Mouse (Mus musculus): ENCODE results near the gene A730061H03Rik. TPM values are rescaled to one million over a fixed set of nuclear protein-coding genes. Genes with fewer than 3 reads are reported as not detected.

The A730061H03Rik gene
- polyA plus RNA-seq, 1 experiment from 2014 or later: 1.2 TPM

GRCm38 (mm10) chr14:55576376-55576775 is 16.2 kb upstream of the A730061H03Rik start:
- ATAC-seq (ENCODE audit: insufficient number of reproducible peaks, insufficient read depth, low FRiP score, low read depth): no peak
- H3K27ac ChIP-seq (ENCODE audit: low read length): no peak overlapping the region

DNA sequence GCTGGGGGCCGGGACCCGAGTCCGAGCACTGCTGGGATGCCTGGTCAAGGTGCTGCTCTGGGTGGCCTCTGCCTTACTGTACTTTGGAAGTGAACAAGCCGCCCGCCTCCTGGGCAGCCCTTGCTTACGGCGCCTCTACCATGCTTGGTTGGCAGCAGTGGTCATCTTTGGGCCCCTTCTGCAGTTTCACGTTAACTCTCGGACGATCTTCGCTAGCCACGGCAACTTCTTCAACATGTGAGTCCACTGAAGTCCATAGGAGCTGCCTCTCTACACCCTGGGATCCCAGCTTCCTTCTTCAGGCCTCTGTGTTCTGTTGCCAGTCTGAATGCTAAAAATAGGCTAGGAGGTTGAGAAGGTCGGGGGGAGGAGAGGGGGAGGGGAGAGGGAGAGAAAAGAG is 15.5 kb upstream of the A730061H03Rik start:
- peaks cover 4% of the 10 kb centered on the region; the same call in 1 of the 2 replicates for H3K4me1 ChIP-seq (ENCODE audit: control insufficient read depth, insufficient read depth, low read length)
- no peaks in the 10 kb centered on the region for H3K9me3 ChIP-seq (ENCODE audit: control insufficient read depth, low read depth, low read length)
- H3K4me3 ChIP-seq (ENCODE audit: low read depth, low read length): no peak overlapping the region
- H3K36me3 ChIP-seq (ENCODE audit: control insufficient read depth, insufficient read depth, low read length): peaks cover 2% of the 10 kb centered on the region
- no peak overlapping the region for H3K4me2 ChIP-seq (replicated peaks; ENCODE audit: low read depth, low read length)
- no peak overlapping the region for H3K9ac ChIP-seq (replicated peaks; ENCODE audit: low read depth, low read length)
- no peak for ATAC-seq (ENCODE audit: insufficient number of reproducible peaks, insufficient read depth, low FRiP score, low read depth)
- WGBS: 67% methylated on average over 13 of the region's 13 CpGs
- no peak overlapping the region for H3K27ac ChIP-seq (ENCODE audit: low read length)
- H3K27me3 ChIP-seq (ENCODE audit: control insufficient read depth, insufficient read depth, low read length): no peaks in the 10 kb centered on the region

More at GRCm38 (mm10) chr14:55576376-55576775, 16.2 kb upstream of the A730061H03Rik start:
- Histone ChIP-seq H3K4me1 (ENCODE audit: control insufficient read depth, insufficient read depth, low read length) (peaks cover 4% of the 10 kb centered on the region; the same call in 1 of the 2 replicates), H3K4me3 (ENCODE audit: low read depth, low read length) (no peak overlapping the region), H3K9me3 (ENCODE audit: control insufficient read depth, low read depth, low read length) (no peaks in the 10 kb centered on the region), H3K4me2 (replicated peaks; ENCODE audit: low read depth, low read length) (no peak overlapping the region), H3K9ac (replicated peaks; ENCODE audit: low read depth, low read length) (no peak overlapping the region), H3K36me3 (ENCODE audit: control insufficient read depth, insufficient read depth, low read length) (peaks cover 6% of the 10 kb centered on the region; the same call in 1 of the 2 replicates), H3K27me3 (ENCODE audit: control insufficient read depth, insufficient read depth, low read length) (no peaks in the 10 kb centered on the region)
- 78% methylated on average over 15 of the region's 16 CpGs for WGBS

DNA sequence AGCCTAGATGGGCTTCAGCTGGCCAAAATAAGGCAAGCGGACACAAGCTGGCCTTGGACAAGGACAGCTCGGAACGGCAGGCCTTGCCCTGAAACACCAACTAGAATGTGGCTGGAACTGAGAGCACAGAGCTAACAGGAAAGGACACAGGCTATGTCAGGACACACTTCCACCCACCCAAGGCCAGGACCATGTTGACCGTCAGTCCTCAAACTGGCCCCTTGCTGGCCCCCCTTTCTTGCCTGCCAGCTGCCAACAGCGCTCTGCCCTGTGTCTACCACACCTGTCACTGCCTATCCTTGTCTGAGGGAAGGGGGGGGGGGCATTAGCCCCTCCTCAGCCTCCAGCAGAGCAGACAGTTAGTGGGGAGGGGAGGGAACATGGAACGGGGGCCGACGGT is 15.1 kb upstream of the A730061H03Rik start, which contains the start of gene Fitm1:
TSS of gene Fitm1 (plus strand) at position 316 of the 400 bp plus-strand sequence.
- no peak within 1 kb of the TSS for H3K27ac ChIP-seq (ENCODE audit: low read length)
- no peaks in the 10 kb centered on the region for H3K9me3 ChIP-seq (ENCODE audit: control insufficient read depth, low read depth, low read length)
- peaks cover 4% of the 10 kb centered on the region; the same call in 1 of the 2 replicates for H3K4me1 ChIP-seq (ENCODE audit: control insufficient read depth, insufficient read depth, low read length)
- H3K4me2 ChIP-seq (replicated peaks; ENCODE audit: low read depth, low read length): no peak within 1 kb of the TSS
- no peaks in the 10 kb centered on the region; the same call in 1 of the 2 replicates for H3K36me3 ChIP-seq (ENCODE audit: control insufficient read depth, insufficient read depth, low read length)
- H3K27me3 ChIP-seq (ENCODE audit: control insufficient read depth, insufficient read depth, low read length): no peaks in the 10 kb centered on the region
- H3K9ac ChIP-seq (replicated peaks; ENCODE audit: low read depth, low read length): no peak within 1 kb of the TSS
- no peak for ATAC-seq (ENCODE audit: insufficient number of reproducible peaks, insufficient read depth, low FRiP score, low read depth)
- no peak within 1 kb of the TSS for H3K4me3 ChIP-seq (ENCODE audit: low read depth, low read length)
- 71% methylated on average over 8 of the region's 8 CpGs for WGBS

DNA sequence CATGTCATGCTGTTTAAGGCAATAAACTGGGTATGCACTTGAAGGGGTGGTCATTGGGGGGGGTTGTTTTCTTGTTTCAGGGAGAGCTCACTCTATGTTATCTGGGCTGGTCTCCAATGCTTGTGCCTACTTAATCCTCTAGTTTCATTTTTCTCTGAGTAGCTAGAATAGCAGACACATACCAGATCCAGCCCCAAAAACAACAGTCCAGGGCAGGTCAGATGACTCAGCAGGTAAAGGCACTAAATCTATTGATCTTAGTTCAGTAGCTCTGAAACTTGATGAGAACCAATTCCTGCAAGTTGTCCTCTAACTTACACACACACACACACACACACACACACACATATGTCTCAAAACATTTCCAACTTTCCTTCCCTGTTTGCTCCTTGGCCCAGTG is 11.6 kb upstream of the A730061H03Rik start:
- Histone ChIP-seq H3K9me3 (ENCODE audit: control insufficient read depth, low read depth, low read length) (no peaks in the 10 kb centered on the region), H3K27ac (ENCODE audit: low read length) (no peak overlapping the region), H3K27me3 (ENCODE audit: control insufficient read depth, insufficient read depth, low read length) (no peaks in the 10 kb centered on the region), H3K4me3 (ENCODE audit: low read depth, low read length) (no peak overlapping the region), H3K4me2 (replicated peaks; ENCODE audit: low read depth, low read length) (no peak overlapping the region), H3K9ac (replicated peaks; ENCODE audit: low read depth, low read length) (no peak overlapping the region), H3K4me1 (ENCODE audit: control insufficient read depth, insufficient read depth, low read length) (no peaks in the 10 kb centered on the region; the same call in 1 of the 2 replicates), H3K36me3 (ENCODE audit: control insufficient read depth, insufficient read depth, low read length) (peaks cover 20% of the 10 kb centered on the region)
- ATAC-seq (ENCODE audit: insufficient number of reproducible peaks, insufficient read depth, low FRiP score, low read depth): no peak

DNA sequence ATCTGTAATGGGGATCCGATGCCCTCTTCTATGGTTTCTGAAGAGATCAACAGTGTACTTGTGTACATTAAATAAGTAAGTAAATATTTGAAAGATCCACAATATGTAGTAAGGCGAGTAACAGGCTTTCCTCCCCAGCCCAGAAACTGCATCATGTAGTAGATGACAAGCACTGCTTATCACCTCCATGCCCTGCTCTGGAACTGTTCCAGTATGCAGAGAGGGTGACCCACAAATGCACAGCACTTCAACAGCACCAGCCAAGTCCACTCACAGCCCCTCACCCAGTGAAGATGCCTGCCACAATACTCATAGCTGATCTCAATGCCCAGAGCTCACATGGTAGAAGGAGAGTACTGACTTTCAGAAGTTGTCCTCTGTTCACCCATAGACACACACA is 10.4 kb upstream of the A730061H03Rik start:
- no peaks in the 10 kb centered on the region; the same call in 1 of the 2 replicates for H3K4me1 ChIP-seq (ENCODE audit: control insufficient read depth, insufficient read depth, low read length)
- no peak overlapping the region for H3K9ac ChIP-seq (replicated peaks; ENCODE audit: low read depth, low read length)
- 72% methylated on average over 2 of the region's 2 CpGs for WGBS

DNA sequence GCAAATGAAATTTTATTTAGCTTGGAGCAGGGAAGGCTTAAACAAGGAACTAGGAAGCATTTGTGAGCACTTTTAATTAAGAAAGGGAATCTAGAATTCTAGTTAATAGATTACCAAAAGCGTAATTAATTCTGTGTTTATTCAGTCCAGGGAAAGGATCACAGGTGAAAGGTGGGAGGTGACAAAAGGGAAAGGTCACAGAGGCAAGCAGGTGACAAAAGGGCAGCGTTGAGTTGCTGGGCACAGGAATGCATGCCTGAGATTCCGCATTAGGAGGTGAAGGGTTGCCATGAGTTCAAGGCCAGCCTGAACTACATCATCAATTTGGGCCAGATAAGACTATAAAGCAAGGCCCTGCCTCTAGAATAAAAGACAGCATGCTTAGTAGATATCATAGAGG is 7.3 kb upstream of the A730061H03Rik start:
- no peaks in the 10 kb centered on the region for H3K4me1 ChIP-seq (ENCODE audit: control insufficient read depth, insufficient read depth, low read length)
- H3K27ac ChIP-seq (ENCODE audit: low read length): no peak overlapping the region
- H3K9ac ChIP-seq (replicated peaks; ENCODE audit: low read depth, low read length): no peak overlapping the region
- WGBS: 77% methylated on average over 3 of the region's 3 CpGs
- no peak overlapping the region for H3K4me3 ChIP-seq (ENCODE audit: low read depth, low read length)
- no peak overlapping the region for H3K4me2 ChIP-seq (replicated peaks; ENCODE audit: low read depth, low read length)
- no peaks in the 10 kb centered on the region for H3K9me3 ChIP-seq (ENCODE audit: control insufficient read depth, low read depth, low read length)
- ATAC-seq (ENCODE audit: insufficient number of reproducible peaks, insufficient read depth, low FRiP score, low read depth): no peak
- no peaks in the 10 kb centered on the region for H3K27me3 ChIP-seq (ENCODE audit: control insufficient read depth, insufficient read depth, low read length)
- H3K36me3 ChIP-seq (ENCODE audit: control insufficient read depth, insufficient read depth, low read length): peaks cover 49% of the 10 kb centered on the region

More for the DNA sequence above, 10.4 kb upstream of the A730061H03Rik start:
- no peak overlapping the region for H3K27ac ChIP-seq (ENCODE audit: low read length)
- ATAC-seq (ENCODE audit: insufficient number of reproducible peaks, insufficient read depth, low FRiP score, low read depth): no peak
- no peaks in the 10 kb centered on the region for H3K27me3 ChIP-seq (ENCODE audit: control insufficient read depth, insufficient read depth, low read length)
- no peak overlapping the region for H3K4me2 ChIP-seq (replicated peaks; ENCODE audit: low read depth, low read length)
- no peaks in the 10 kb centered on the region for H3K9me3 ChIP-seq (ENCODE audit: control insufficient read depth, low read depth, low read length)
- no peak overlapping the region for H3K4me3 ChIP-seq (ENCODE audit: low read depth, low read length)
- peaks cover 31% of the 10 kb centered on the region for H3K36me3 ChIP-seq (ENCODE audit: control insufficient read depth, insufficient read depth, low read length)

GRCm38 (mm10) chr14:55565748-55566147 is 5.5 kb upstream of the A730061H03Rik start:
- Histone ChIP-seq H3K9ac (replicated peaks; ENCODE audit: low read depth, low read length) (no peak overlapping the region), H3K36me3 (ENCODE audit: control insufficient read depth, insufficient read depth, low read length) (peaks cover 49% of the 10 kb centered on the region), H3K9me3 (ENCODE audit: control insufficient read depth, low read depth, low read length) (no peaks in the 10 kb centered on the region), H3K27ac (ENCODE audit: low read length) (no peak overlapping the region), H3K4me1 (ENCODE audit: control insufficient read depth, insufficient read depth, low read length) (peaks cover 12% of the 10 kb centered on the region; the same call in 1 of the 2 replicates), H3K4me3 (ENCODE audit: low read depth, low read length) (no peak overlapping the region), H3K27me3 (ENCODE audit: control insufficient read depth, insufficient read depth, low read length) (no peaks in the 10 kb centered on the region), H3K4me2 (replicated peaks; ENCODE audit: low read depth, low read length) (no peak overlapping the region)
- 76% methylated on average over 3 of the region's 3 CpGs for WGBS
- no peak for ATAC-seq (ENCODE audit: insufficient number of reproducible peaks, insufficient read depth, low FRiP score, low read depth)

GRCm38 (mm10) chr14:55563249-55563648 is 3.0 kb upstream of the A730061H03Rik start:
- Histone ChIP-seq H3K27me3 (ENCODE audit: control insufficient read depth, insufficient read depth, low read length) (no peaks in the 10 kb centered on the region), H3K27ac (ENCODE audit: low read length) (no peak overlapping the region), H3K4me1 (ENCODE audit: control insufficient read depth, insufficient read depth, low read length) (peaks cover 18% of the 10 kb centered on the region), H3K36me3 (ENCODE audit: control insufficient read depth, insufficient read depth, low read length) (peaks cover 42% of the 10 kb centered on the region), H3K9me3 (ENCODE audit: control insufficient read depth, low read depth, low read length) (no peaks in the 10 kb centered on the region), H3K4me2 (replicated peaks; ENCODE audit: low read depth, low read length) (no peak overlapping the region), H3K4me3 (ENCODE audit: low read depth, low read length) (no peak overlapping the region), H3K9ac (replicated peaks; ENCODE audit: low read depth, low read length) (no peak overlapping the region)
- 89% methylated on average over 11 of the region's 11 CpGs for WGBS
- no peak for ATAC-seq (ENCODE audit: insufficient number of reproducible peaks, insufficient read depth, low FRiP score, low read depth)

GRCm38 (mm10) chr14:55561860-55562259 is 1.7 kb upstream of the A730061H03Rik start:
- Histone ChIP-seq H3K4me2 (replicated peaks; ENCODE audit: low read depth, low read length) (0 out of 2 replicates have a peak overlapping the region, but pooled peaks have one; percentile 78), H3K9ac (replicated peaks; ENCODE audit: low read depth, low read length) (no peak overlapping the region), H3K9me3 (ENCODE audit: control insufficient read depth, low read depth, low read length) (no peaks in the 10 kb centered on the region), H3K4me1 (ENCODE audit: control insufficient read depth, insufficient read depth, low read length) (peaks cover 18% of the 10 kb centered on the region), H3K4me3 (ENCODE audit: low read depth, low read length) (no peak overlapping the region), H3K27me3 (ENCODE audit: control insufficient read depth, insufficient read depth, low read length) (no peaks in the 10 kb centered on the region), H3K36me3 (ENCODE audit: control insufficient read depth, insufficient read depth, low read length) (peaks cover 30% of the 10 kb centered on the region), H3K27ac (ENCODE audit: low read length) (no peak overlapping the region)
- WGBS: 76% methylated on average over 10 of the region's 10 CpGs
- ATAC-seq (ENCODE audit: insufficient number of reproducible peaks, insufficient read depth, low FRiP score, low read depth): no peak
